Mouse (Mus musculus): ENCODE measurements around the gene 1700037C18Rik. TPM values are rescaled to one million over a fixed set of nuclear protein-coding genes. Genes with fewer than 3 reads are reported as not detected.
"Not testable (repeated sequence)": the region's sequence is repeated elsewhere in the genome, so short reads cannot be mapped to it uniquely, and the experiment has no call there.

1700037C18Rik gene
- polyA plus RNA-seq, 1 experiment from 2014 or later: 11.4 TPM

- not testable (repeated sequence) for ATAC-seq (ENCODE audit: low FRiP score); H3K36me3 ChIP-seq (replicated peaks; ENCODE audit: control insufficient read depth, insufficient read depth); H3K27me3 ChIP-seq (ENCODE audit: control insufficient read depth, insufficient read depth, low read length); H3K4me3 ChIP-seq (replicated peaks; ENCODE audit: low read length); H3K27ac ChIP-seq; H3K4me2 ChIP-seq (replicated peaks); H3K9ac ChIP-seq; H3K9me3 ChIP-seq (ENCODE audit: control insufficient read depth, low read length); DNase-seq (ENCODE audit: low spot score)
- WGBS: 88% methylated on average over 11 of the region's 13 CpGs
- H3K4me1 ChIP-seq (replicated peaks; ENCODE audit: control insufficient read depth, insufficient read depth, low read length): peaks cover 20% of the 10 kb centered on the region
These were observed 57.2 kb downstream of the 1700037C18Rik start for GRCm38 (mm10) chr16:3851301-3851700.

DNA sequence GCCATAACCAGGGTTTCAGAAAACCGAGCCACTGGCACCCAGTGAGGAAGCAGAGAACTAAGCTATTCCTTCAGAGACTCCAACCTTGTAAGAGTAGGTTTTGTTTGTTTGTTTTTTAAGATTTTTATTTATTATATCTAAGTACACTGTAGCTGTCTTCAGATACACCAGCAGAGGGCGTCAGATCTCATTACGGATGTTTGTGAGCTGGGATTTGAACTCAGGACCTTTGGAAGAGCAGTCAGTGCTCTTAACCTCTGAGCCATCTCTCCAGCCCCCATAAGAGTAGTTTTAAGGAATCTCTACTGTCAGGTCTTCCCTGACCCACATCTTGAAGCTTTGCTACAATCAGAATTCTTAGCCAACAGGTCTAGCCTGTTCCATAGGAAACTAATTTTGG, 60.1 kb downstream of the 1700037C18Rik start:
- ATAC-seq (ENCODE audit: low FRiP score) (no peak), DNase-seq (ENCODE audit: low spot score) (no peak)
- Histone ChIP-seq H3K27me3 (ENCODE audit: control insufficient read depth, insufficient read depth, low read length) (no peaks in the 10 kb centered on the region), H3K36me3 (replicated peaks; ENCODE audit: control insufficient read depth, insufficient read depth) (no peaks in the 10 kb centered on the region), H3K4me2 (replicated peaks) (0 out of 2 replicates have a peak overlapping the region, but pooled peaks have one; percentile 55), H3K4me3 (replicated peaks; ENCODE audit: low read length) (no peak overlapping the region), H3K4me1 (replicated peaks; ENCODE audit: control insufficient read depth, insufficient read depth, low read length) (peaks cover 20% of the 10 kb centered on the region), H3K27ac (no peak overlapping the region), H3K9ac (no peak overlapping the region), H3K9me3 (ENCODE audit: control insufficient read depth, low read length) (no peaks in the 10 kb centered on the region)
- 71% methylated on average over 3 of the region's 3 CpGs for WGBS

- H3K9ac ChIP-seq: peak overlapping the region; percentile 60
- no peak for DNase-seq (ENCODE audit: low spot score)
- H3K4me2 ChIP-seq (replicated peaks): peak overlapping the region; percentile 55
- H3K9me3 ChIP-seq (ENCODE audit: control insufficient read depth, low read length): no peaks in the 10 kb centered on the region
- no peak overlapping the region for H3K27ac ChIP-seq
- no peaks in the 10 kb centered on the region for H3K36me3 ChIP-seq (replicated peaks; ENCODE audit: control insufficient read depth, insufficient read depth)
- no peaks in the 10 kb centered on the region for H3K27me3 ChIP-seq (ENCODE audit: control insufficient read depth, insufficient read depth, low read length)
- peak overlapping the region; percentile 57 for H3K4me3 ChIP-seq (replicated peaks; ENCODE audit: low read length)
- WGBS: 69% methylated on average over 4 of the region's 4 CpGs
- no peak for ATAC-seq (ENCODE audit: low FRiP score)
- H3K4me1 ChIP-seq (replicated peaks; ENCODE audit: control insufficient read depth, insufficient read depth, low read length): peaks cover 20% of the 10 kb centered on the region
These were observed 60.6 kb downstream of the 1700037C18Rik start for GRCm38 (mm10) chr16:3847871-3848270.

- Histone ChIP-seq H3K9me3 (ENCODE audit: control insufficient read depth, low read length) (no peaks in the 10 kb centered on the region), H3K27me3 (ENCODE audit: control insufficient read depth, insufficient read depth, low read length) (no peaks in the 10 kb centered on the region), H3K4me2 (replicated peaks) (peak within 1 kb of the TSS; percentile 55), H3K4me3 (replicated peaks; ENCODE audit: low read length) (peak within 1 kb of the TSS; percentile 57), H3K36me3 (replicated peaks; ENCODE audit: control insufficient read depth, insufficient read depth) (no peaks in the 10 kb centered on the region), H3K27ac (no peak within 1 kb of the TSS), H3K4me1 (replicated peaks; ENCODE audit: control insufficient read depth, insufficient read depth, low read length) (peaks cover 20% of the 10 kb centered on the region), H3K9ac (peak within 1 kb of the TSS; percentile 60)
- ATAC-seq (ENCODE audit: low FRiP score): peak; percentile 99
- 4% methylated on average over 38 of the region's 38 CpGs for WGBS
- peak; percentile 98 for DNase-seq (ENCODE audit: low spot score)
These were observed 61.6 kb downstream of the 1700037C18Rik start, which contains the start of gene Zfp174 for GRCm38 (mm10) chr16:3846711-3847518. TSS of gene Zfp174 (plus strand) at chr16:3847268.

Small RNA genes within 50 kb of the gene (microRNA-seq; reads per million reads assigned to microRNA genes)
- gene Gm23493: not detected

Other genes with a start within 250 kb of the 1700037C18Rik start
- gene Mefv, start 190.6 kb downstream of the 1700037C18Rik start, polyA plus RNA-seq (2014; fragmentation: Nextera tagmentation; extraction: Ambion mirVana): not detected in 2 replicates
- 27.9 and 30.8 TPM in 2 replicates for gene Zfp263, start 164.6 kb downstream of the 1700037C18Rik start, polyA plus RNA-seq (2014; fragmentation: Nextera tagmentation; extraction: Ambion mirVana)
- not detected in 2 replicates for gene Olfr15, start 77.8 kb downstream of the 1700037C18Rik start, polyA plus RNA-seq (2014; fragmentation: Nextera tagmentation; extraction: Ambion mirVana)
- gene Zfp174, start 61.4 kb downstream of the 1700037C18Rik start, polyA plus RNA-seq (2014; fragmentation: Nextera tagmentation; extraction: Ambion mirVana): 2.9 TPM in 2 replicates
- gene Naa60, start 36.3 kb downstream of the 1700037C18Rik start, polyA plus RNA-seq (2014; fragmentation: Nextera tagmentation; extraction: Ambion mirVana): 97.0 and 104 TPM in 2 replicates
- 19.5 and 21.2 TPM in 2 replicates for gene Zfp597, start 24.1 kb downstream of the 1700037C18Rik start, polyA plus RNA-seq (2014; fragmentation: Nextera tagmentation; extraction: Ambion mirVana)
- gene Gm20695, start 24.0 kb downstream of the 1700037C18Rik start, polyA plus RNA-seq (2014; fragmentation: Nextera tagmentation; extraction: Ambion mirVana): 2.8 and 5.2 TPM in 2 replicates
- 37.4 and 40.8 TPM in 2 replicates for gene Cluap1, start 112 bp upstream of the 1700037C18Rik start, polyA plus RNA-seq (2014; fragmentation: Nextera tagmentation; extraction: Ambion mirVana)
- gene Nlrc3, start 67.9 kb upstream of the 1700037C18Rik start, polyA plus RNA-seq (2014; fragmentation: Nextera tagmentation; extraction: Ambion mirVana): 1.0 and 1.4 TPM in 2 replicates
- 35.3 and 36.9 TPM in 2 replicates for gene Slx4, start 95.1 kb upstream of the 1700037C18Rik start, polyA plus RNA-seq (2014; fragmentation: Nextera tagmentation; extraction: Ambion mirVana)
- 6.3 and 6.8 TPM in 2 replicates for gene Dnase1, start 128.3 kb upstream of the 1700037C18Rik start, polyA plus RNA-seq (2014; fragmentation: Nextera tagmentation; extraction: Ambion mirVana)
- gene Trap1, start 169.1 kb upstream of the 1700037C18Rik start, polyA plus RNA-seq (2014; fragmentation: Nextera tagmentation; extraction: Ambion mirVana): 47.9 and 54.4 TPM in 2 replicates